Comparison of ENCODE assay signal across 13 mouse cellular contexts in genomic region chr3:121886309-121886708, GRCm38 (mm10).
DNase-seq lines count a peak whose midpoint lies in the region; ATAC-seq lines count a peak whose summit lies in the region.
"Had no signal": no experiment of that assay in that cellular context is flagged by ENCODE, and none has a peak within 500 bp of the region (broad histone marks: within the 10 kb centered on the region; RNA-seq: fewer than 3 reads in every experiment).

No protein-coding gene starts in this region.

- H3K4me2 ChIP-seq in hindbrain, embryonic 15.5 days = peak overlapping the region; percentile 33; the same call in 1 of the 2 replicates
- no peak overlapping the region; the same call in 1 of the 2 replicates for H3K4me2 ChIP-seq in hindbrain, embryonic 12.5 days (replicated peaks)
- peak overlapping the region; percentile 36; the same call in 1 of the 2 replicates for H3K4me2 ChIP-seq in neural tube, embryonic 12.5 days (replicated peaks)
- peak overlapping the region; percentile 49 for H3K4me2 ChIP-seq in limb, embryonic 12.5 days
- H3K4me2 ChIP-seq in forebrain, embryonic 12.5 days = no peak overlapping the region
- H3K4me2 ChIP-seq: midbrain, embryonic 11.5 days had no signal

- no peak overlapping the region for H3K27ac ChIP-seq in hindbrain, embryonic 15.5 days (replicated peaks)
- no peak overlapping the region for H3K27ac ChIP-seq in hindbrain, embryonic 12.5 days
- H3K27ac ChIP-seq in neural tube, embryonic 12.5 days = no peak overlapping the region
- no peak overlapping the region for H3K27ac ChIP-seq in limb, embryonic 12.5 days
- no peak overlapping the region for H3K27ac ChIP-seq in forebrain, embryonic 12.5 days
- H3K27ac ChIP-seq: forebrain, embryonic 13.5 days had no signal

- 50% methylated on average over 10 of the region's 10 CpGs for WGBS in hindbrain, embryonic 15.5 days
- WGBS in hindbrain, embryonic 12.5 days = 42% methylated on average over 10 of the region's 10 CpGs
- WGBS in neural tube, embryonic 12.5 days = 46% methylated on average over 10 of the region's 10 CpGs
- 36% methylated on average over 10 of the region's 10 CpGs for WGBS in limb, embryonic 12.5 days
- WGBS in forebrain, embryonic 12.5 days = 38% methylated on average over 10 of the region's 10 CpGs

- peaks cover 4% of the 10 kb centered on the region; the same call in 1 of the 2 replicates for H3K4me1 ChIP-seq in hindbrain, embryonic 15.5 days (replicated peaks)
- H3K4me1 ChIP-seq in hindbrain, embryonic 12.5 days = peaks cover 6% of the 10 kb centered on the region
- H3K4me1 ChIP-seq in neural tube, embryonic 12.5 days = no peaks in the 10 kb centered on the region; the same call in 1 of the 2 replicates
- peaks cover 23% of the 10 kb centered on the region; the same call in 1 of the 2 replicates for H3K4me1 ChIP-seq in limb, embryonic 12.5 days (replicated peaks)
- H3K4me1 ChIP-seq in forebrain, embryonic 12.5 days = peaks cover 15% of the 10 kb centered on the region; the same call in 1 of the 2 replicates

- no peak for DNase-seq in neural tube, embryonic 10.5 days (ENCODE audit: extremely low spot score, low spot score)
- DNase-seq in spleen, postnatal 10 days (ENCODE audit: low spot score in 2 of 2) = no peak
- DNase-seq: gastrocnemius, postnatal 14 days; left cerebral cortex, postnatal 4 days; right cerebral cortex, postnatal 14 days; thymus, adult 18-20 months had no signal

- H3K9me3 ChIP-seq in hindbrain, embryonic 15.5 days = no peaks in the 10 kb centered on the region
- H3K9me3 ChIP-seq in hindbrain, embryonic 12.5 days (replicated peaks) = no peaks in the 10 kb centered on the region
- H3K9me3 ChIP-seq in neural tube, embryonic 12.5 days = no peaks in the 10 kb centered on the region
- H3K9me3 ChIP-seq in limb, embryonic 12.5 days = no peaks in the 10 kb centered on the region
- no peaks in the 10 kb centered on the region for H3K9me3 ChIP-seq in forebrain, embryonic 12.5 days
- H3K9me3 ChIP-seq: forebrain, embryonic 13.5 days had no signal

- ATAC-seq in hindbrain, embryonic 15.5 days (ENCODE audit: low FRiP score, low read depth) = no peak
- ATAC-seq in hindbrain, embryonic 12.5 days (ENCODE audit: low FRiP score) = no peak
- no peak for ATAC-seq in neural tube, embryonic 12.5 days (ENCODE audit: low FRiP score, low read depth)
- peak; percentile 48; the same call in 1 of the 2 replicates for ATAC-seq in limb, embryonic 12.5 days (ENCODE audit: insufficient number of reproducible peaks, insufficient read depth, low FRiP score, low TSS enrichment, low read depth)
- ATAC-seq in forebrain, embryonic 12.5 days (ENCODE audit: low FRiP score) = no peak
- ATAC-seq: forebrain, embryonic 13.5 days had no signal

- no peaks in the 10 kb centered on the region for H3K36me3 ChIP-seq in hindbrain, embryonic 15.5 days
- H3K36me3 ChIP-seq in hindbrain, embryonic 12.5 days = no peaks in the 10 kb centered on the region
- no peaks in the 10 kb centered on the region for H3K36me3 ChIP-seq in neural tube, embryonic 12.5 days
- no peaks in the 10 kb centered on the region for H3K36me3 ChIP-seq in limb, embryonic 12.5 days
- no peaks in the 10 kb centered on the region for H3K36me3 ChIP-seq in forebrain, embryonic 12.5 days (replicated peaks)

- no peak overlapping the region for H3K4me3 ChIP-seq in hindbrain, embryonic 15.5 days
- no peak overlapping the region for H3K4me3 ChIP-seq in hindbrain, embryonic 12.5 days
- no peak overlapping the region for H3K4me3 ChIP-seq in neural tube, embryonic 12.5 days
- no peak overlapping the region for H3K4me3 ChIP-seq in limb, embryonic 12.5 days (replicated peaks)
- no peak overlapping the region for H3K4me3 ChIP-seq in forebrain, embryonic 12.5 days (replicated peaks)
- H3K4me3 ChIP-seq: forebrain, embryonic 13.5 days had no signal

- no peaks in the 10 kb centered on the region for H3K27me3 ChIP-seq in hindbrain, embryonic 15.5 days
- H3K27me3 ChIP-seq in hindbrain, embryonic 12.5 days = peaks cover 19% of the 10 kb centered on the region
- H3K27me3 ChIP-seq in neural tube, embryonic 12.5 days (replicated peaks) = no peaks in the 10 kb centered on the region
- H3K27me3 ChIP-seq in limb, embryonic 12.5 days = peaks cover 6% of the 10 kb centered on the region
- H3K27me3 ChIP-seq in forebrain, embryonic 12.5 days = peaks cover 45% of the 10 kb centered on the region

- H3K9ac ChIP-seq in hindbrain, embryonic 15.5 days = no peak overlapping the region
- no peak overlapping the region for H3K9ac ChIP-seq in hindbrain, embryonic 12.5 days
- no peak overlapping the region for H3K9ac ChIP-seq in neural tube, embryonic 12.5 days
- H3K9ac ChIP-seq in limb, embryonic 12.5 days (replicated peaks) = no peak overlapping the region
- no peak overlapping the region for H3K9ac ChIP-seq in forebrain, embryonic 12.5 days
- H3K9ac ChIP-seq: forebrain, embryonic 13.5 days had no signal

Comparison
In these comparisons a context has a peak if more than half of its experiments do, and no peak if none do; other contexts are left out.
1. H3K4me2 ChIP-seq: peak in hindbrain, embryonic 15.5 days (single experiment), neural tube, embryonic 12.5 days (single experiment) and limb, embryonic 12.5 days (single experiment); none in hindbrain, embryonic 12.5 days (single experiment) and forebrain, embryonic 12.5 days (single experiment).